Mouse (Mus musculus): ENCODE measurements around the gene Cox6b1.
A peak's percentile ranks its signal among the peaks of the same experiment; 100 is the strongest.

- TF ChIP-seq POLR2A (IDR thresholded peaks at IDR 0.05; ENCODE audit: extremely low read depth, insufficient read depth, low read length) (no peak), CTCF (IDR thresholded peaks at IDR 0.05; ENCODE audit: low read depth, low read length) (peak; percentile 84)
Measured at GRCm38 (mm10) chr7:30607706-30608309, 18.1 kb downstream of the Cox6b1 start.

All from liver, adult 2 months (tissue).